Mouse (Mus musculus) myocyte (in vitro differentiated cells): ENCODE data around the gene Serp2.

Source experiments
- MAX ChIP-seq: IDR thresholded peaks from one replicate; pipeline ENCODE4 v1.6.1; 2011; ENCODE audit warnings: low read depth, mild to moderate bottlenecking, control low read depth
- MYOD1 ChIP-seq, 3 experiments: IDR thresholded peaks; one replicate each; pipeline ENCODE4 v1.6.1; 2011; ENCODE audit warnings: control low read depth in 2 of 3, low read depth in 2 of 3, mild to moderate bottlenecking in 2 of 3, moderate library complexity in 1 of 3; ENCODE audit not compliant: insufficient read length in 2 of 3, control insufficient read depth in 1 of 3
- POLR2A ChIP-seq: IDR thresholded peaks from one replicate; pipeline ENCODE4 v1.6.1; 2011; ENCODE audit warnings: low read depth, mild to moderate bottlenecking, control low read depth, moderate library complexity; ENCODE audit not compliant: insufficient read length
- POLR2AphosphoS2 ChIP-seq: IDR thresholded peaks from one replicate; pipeline ENCODE4 v1.6.1; 2011; ENCODE audit warnings: low read depth, control low read depth; ENCODE audit not compliant: insufficient read length
- SRF ChIP-seq: IDR thresholded peaks from one replicate; pipeline ENCODE4 v1.6.1; 2011; ENCODE audit warnings: low read depth; ENCODE audit not compliant: control insufficient read depth, insufficient read length
- TCF12 ChIP-seq: IDR thresholded peaks from one replicate; pipeline ENCODE4 v1.6.1; 2011; ENCODE audit warnings: mild to moderate bottlenecking, control low read depth; ENCODE audit not compliant: poor library complexity, insufficient read depth, severe bottlenecking
- USF1 ChIP-seq: IDR thresholded peaks from one replicate; pipeline ENCODE4 v1.6.1; 2011; ENCODE audit warnings: low read depth, mild to moderate bottlenecking, control low read depth, moderate library complexity

- TF ChIP-seq POLR2AphosphoS2: no peak
- TF ChIP-seq USF1: no peak
- no peak for TF ChIP-seq POLR2A
- no peak for TF ChIP-seq TCF12
- TF ChIP-seq MAX: no peak
- TF ChIP-seq SRF: no peak
- TF ChIP-seq MYOD1 (IDR thresholded peaks at IDR 0.05; ENCODE audit: control insufficient read depth in 1 of 3, insufficient read length in 2 of 3, low read depth in 2 of 3): no peak
Measured at GRCm38 (mm10) chr14:76540005-76540670, 16.6 kb downstream of the Serp2 start.
